Mouse (Mus musculus): ENCODE data around the gene Serpine3.
"Not testable (repeated sequence)": the region's sequence is repeated elsewhere in the genome, so short reads cannot be mapped to it uniquely, and the experiment has no call there.

Serpine3 gene

DNA sequence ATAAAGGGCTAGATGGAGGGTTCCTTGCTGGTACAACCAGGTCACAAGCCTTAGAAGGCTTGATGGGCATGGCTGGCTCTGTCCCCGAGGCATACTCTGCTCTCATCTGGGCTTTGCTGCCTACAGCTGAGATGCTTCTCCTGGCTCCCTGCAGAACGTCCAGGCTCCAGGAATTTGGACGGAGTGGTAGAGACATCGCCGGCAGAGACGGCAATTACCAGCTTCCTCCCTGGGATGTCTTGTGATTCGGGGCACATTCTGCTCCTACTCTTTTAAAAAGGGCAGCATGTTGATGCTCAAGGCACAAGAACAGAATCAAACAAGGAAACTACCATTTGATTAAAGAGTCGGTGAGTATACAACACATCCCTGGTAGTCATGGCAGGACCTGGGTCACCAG is at the start of gene Serpine3:
Gene Serpine3 (plus strand): TSS at position 301 of the 400 bp plus-strand sequence.
- no peak for DNase-seq

- DNase-seq = no peak
Observed at GRCm38 (mm10) chr14:62622393-62622792, 41.1 kb upstream of the Serpine3 start.

DNA sequence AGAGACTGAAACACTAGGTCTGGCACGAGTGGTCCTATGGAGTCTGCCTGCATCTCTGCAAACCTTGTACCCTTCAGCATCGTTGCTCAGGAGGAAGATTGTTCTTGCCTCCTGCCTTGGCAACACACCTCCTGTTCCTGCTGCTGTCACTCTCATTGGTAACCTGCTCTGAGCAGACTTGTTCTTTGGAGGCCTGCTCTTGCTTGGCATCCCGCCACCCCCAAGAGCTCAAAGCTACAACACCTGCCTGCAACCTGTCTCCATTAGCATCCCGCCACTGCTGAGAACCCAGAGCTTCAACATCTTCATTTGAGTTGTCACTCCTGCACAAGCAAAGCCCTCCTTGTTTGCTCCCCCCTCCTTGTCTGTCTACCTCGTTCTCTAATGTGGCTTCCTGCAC is 35.5 kb upstream of the Serpine3 start:
- DNase-seq = no peak

DNA sequence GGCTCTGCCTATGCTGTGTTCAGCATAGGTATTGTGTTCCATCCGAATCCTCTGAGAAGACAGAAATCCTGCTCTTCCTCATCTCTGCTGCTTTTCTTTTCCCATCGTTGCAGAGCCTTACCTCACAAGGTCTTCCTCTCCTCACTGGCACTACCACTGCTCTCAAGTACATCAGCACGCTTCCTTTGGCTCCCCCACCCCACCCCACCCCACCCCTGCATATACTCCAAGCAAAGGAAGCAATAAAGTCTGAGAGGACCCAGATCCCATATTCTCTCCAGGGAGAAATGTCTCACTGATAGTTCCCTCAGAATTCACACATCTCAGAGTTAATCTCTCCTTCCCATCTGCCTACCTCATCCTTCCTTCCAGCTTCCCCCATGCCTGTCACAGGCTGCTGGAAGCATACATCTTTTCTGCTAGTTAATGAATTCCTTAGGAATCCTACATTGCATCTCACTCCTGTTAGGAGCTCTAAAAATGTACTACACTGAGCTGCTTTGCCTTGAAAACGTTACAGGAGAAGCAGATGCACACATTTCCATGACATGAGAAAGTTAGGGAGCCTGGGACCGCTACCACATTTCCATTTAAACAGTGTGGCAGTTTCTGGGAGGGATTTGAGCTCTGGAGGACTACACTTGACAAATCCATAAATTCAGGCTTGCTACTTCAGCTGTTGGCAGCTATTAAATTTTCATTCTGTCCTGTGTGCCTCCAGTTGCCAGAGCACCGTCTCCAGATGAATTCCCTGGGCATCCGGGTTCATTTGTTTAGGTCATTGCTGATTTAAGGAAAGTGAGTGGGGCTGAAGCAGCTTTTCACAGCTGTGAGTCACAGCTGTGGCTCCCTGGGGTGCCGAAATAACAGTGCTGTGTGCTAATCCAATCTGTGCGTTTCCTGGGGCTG is 25.8 kb upstream of the Serpine3 start:
- no peak for DNase-seq

DNA sequence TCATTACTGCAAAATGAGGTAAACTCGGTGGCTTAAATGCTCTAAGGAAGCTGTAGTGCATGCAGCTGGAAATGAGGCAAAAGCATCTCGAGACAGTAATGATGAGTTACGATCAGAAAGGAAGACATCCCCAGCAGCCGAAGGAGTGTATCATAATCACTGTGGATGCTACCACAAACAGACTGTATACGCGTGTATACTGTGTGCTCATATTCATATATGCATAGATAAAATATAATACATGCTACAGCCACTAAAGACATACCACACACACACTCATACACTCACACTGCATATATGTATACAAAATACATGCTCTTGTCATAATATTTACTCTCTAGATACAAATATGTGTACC is 25.1 kb upstream of the Serpine3 start:
- no peak for DNase-seq

DNA sequence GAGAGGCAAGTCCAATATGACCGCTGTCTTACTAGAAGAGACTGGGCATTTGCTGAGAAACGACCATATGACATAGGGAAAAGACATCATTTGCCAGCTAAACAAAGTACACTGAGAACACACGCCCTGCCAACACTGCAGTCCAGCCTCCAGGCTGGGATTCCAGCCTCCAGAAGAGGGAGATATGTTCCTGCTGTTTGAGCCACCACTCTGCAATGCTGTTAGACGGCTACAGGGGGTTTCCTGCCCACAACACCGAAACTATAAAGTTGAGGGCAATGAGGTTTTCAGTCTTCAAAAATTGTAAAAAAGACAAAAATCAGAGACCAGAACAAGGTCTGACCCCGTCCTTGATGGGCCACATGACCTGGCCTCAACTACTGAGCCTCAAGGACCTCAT is 24.4 kb upstream of the Serpine3 start:
- DNase-seq = no peak

DNA sequence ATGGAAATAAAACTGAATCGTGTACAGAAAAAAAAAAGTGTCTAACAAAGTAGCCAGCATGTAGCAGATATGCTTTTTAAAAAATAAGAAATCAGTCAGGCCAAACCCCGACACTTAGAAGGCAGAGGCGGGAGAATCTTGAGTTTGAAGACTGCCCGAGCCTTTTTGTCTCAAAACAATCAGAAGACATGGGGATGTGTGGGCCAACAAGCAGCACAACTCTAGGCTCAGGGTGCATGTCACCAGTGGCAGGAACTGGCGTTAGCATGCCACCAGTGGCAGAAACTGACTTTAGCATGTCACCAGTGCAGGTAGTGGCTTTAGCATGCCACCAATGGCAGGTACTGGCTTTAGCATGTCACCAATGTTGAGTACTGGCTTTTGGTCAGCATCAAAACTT is 23.9 kb upstream of the Serpine3 start:
- no peak for DNase-seq

DNA sequence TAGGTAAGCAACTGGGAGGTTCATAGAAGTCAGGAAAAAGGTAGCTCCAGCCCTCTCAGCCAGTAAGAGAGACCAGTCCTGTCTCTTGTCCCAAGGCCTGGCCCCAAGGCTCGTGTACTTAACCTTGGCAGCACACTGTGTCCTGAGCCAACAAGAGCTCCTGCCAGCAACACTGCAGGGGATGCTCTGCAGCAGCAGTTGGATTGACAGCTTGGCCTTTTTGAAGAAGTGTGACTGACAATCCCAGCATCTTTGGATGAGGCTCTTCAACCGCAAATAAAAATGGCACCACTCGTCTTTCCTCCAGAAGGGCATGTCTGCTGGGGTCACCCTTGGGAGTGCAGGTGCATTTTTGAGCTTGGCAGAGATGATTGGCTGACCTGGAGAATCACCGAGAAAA is 23.1 kb upstream of the Serpine3 start:
- DNase-seq = no peak

DNA sequence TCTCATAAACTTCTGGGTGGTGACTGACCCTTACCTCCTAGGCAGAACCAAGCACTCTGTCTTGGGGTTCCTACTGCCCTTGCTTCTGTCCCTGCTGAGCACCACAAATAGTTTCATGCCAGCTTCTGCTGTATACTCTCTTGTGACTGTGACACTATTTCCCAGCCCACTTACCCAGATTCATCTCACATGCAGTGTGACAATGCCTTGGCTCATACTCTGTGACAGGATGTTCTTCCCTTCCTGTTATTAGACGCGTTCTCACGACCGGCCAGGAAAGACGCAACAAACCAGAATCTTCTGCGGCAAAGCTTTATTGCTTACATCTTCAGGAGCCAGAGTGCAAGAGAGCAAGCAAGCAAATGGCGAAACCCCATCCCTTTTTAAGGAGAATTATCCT is 21.1 kb upstream of the Serpine3 start:
- DNase-seq = not testable (repeated sequence)

- no peak for DNase-seq
Observed at GRCm38 (mm10) chr14:62648405-62648804, 15.1 kb upstream of the Serpine3 start.

DNA sequence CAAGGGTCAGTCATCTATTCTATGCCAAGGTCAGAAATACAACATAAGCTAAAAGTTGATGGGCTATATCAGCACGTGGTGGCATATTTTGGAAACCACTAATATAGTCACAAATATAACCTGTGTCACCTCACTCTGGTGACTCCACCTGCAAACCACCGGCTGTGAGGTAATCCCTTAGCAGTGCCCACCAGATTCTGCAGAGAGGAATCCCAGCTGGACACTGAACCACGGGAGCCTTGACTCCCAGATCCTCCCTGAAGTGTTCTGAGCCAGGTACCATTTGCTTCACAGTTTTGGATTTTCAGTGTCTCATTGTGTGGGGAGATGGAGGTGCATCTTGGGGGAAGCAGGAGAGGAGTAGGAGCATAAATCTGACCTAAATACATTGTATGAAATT is 13.1 kb upstream of the Serpine3 start:
- no peak for DNase-seq

DNA sequence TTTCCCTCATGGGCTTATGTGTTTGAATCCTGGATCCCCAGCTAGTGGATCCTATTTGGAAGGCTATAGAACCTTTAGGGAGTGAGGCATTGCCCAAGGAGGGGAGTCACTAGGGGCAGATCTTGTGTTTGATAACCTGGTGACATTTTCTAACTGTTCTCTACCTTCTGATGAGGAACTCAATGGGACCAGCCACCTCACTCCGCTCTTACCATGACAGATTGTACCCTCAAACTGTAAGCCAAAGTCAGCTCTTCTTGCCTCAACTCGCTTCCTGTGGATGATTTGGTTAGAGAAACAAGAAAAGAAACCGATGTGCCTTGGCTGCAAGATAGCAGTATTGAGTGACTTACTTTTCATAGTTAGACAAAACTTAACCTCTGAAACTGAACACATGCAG is 11.7 kb upstream of the Serpine3 start:
- no peak for DNase-seq

DNA sequence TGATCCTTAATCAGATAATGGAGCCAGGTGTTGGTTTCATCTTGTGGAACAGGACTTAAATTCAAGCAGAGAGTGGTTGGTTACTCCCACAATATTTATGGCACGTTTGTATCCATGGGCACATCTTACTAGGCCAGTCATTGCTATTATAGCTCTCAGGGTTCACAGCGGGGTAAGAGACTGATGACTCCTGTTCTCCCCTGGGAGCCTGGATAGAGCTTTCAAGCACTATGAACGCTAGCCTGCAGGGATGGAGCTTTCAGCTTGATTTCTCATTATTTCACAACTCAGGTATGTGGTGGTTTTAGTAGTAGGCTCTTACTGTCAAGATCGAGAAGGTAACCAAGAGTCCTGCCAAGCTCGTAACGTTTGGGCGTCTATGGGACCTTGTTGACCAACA is 7.5 kb upstream of the Serpine3 start:
- no peak for DNase-seq

DNA sequence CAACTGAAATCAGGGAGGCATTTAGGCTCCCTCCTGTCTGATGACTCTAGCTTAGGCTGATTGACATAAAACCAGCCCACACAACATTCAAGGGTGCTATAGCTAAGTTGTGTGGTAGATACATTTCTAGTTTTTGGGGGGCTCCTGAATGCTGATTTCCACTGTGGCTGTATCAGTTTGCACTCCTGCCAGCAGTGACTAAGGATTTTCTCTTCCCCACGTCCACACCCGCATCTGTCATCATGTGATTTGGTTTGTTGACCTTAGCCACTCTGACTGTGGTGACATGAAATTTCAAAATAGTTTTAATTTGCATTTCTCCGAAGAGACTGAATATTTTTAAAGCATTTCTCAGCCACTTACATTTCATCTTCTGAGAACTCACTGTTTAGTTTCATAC is 6.0 kb upstream of the Serpine3 start:
- no peak for DNase-seq

GRCm38 (mm10) chr14:62662381-62662780 is 1.1 kb upstream of the Serpine3 start:
- DNase-seq = no peak

DNA sequence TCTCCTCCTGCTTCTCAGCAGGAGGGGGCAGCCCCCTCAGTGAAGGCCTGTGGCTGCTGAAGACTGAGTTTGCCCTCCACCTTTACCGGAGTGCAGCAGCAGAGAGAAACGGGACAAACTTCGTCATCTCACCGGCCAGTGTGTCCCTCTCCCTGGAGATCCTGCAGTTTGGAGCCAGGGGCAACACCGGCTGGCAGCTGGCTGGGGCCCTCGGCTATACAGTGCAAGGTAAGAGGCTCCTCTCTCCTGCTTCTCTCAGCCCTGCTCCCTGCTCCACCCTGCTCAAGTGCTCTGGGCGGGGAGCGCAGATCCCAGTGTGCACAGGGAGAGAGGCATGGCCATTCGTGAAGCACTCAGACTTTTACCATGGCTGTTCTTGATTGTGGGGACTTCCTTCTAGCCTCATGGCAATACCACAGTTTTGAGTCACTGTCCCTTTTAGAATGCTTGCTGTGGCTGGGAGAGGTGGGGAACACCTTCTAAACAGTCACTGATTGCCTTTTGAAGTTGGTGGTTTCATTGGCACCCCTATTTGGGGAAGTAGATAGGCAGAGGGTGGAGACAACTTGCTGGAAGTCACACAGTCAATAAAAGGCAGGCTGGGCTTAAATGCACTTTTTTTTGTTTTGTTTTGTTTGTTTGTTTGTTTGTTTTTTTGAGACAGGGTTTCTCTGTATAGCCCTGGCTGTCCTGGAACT is 1.7 kb downstream of the Serpine3 start:
- DNase-seq = no peak

- no peak for DNase-seq
Observed at GRCm38 (mm10) chr14:62673646-62674045, 10.2 kb downstream of the Serpine3 start.

GRCm38 (mm10) chr14:62718161-62718560 is 54.7 kb downstream of the Serpine3 start:
- DNase-seq = no peak

GRCm38 (mm10) chr14:62721625-62722024 is 58.2 kb downstream of the Serpine3 start:
- no peak for DNase-seq

DNA sequence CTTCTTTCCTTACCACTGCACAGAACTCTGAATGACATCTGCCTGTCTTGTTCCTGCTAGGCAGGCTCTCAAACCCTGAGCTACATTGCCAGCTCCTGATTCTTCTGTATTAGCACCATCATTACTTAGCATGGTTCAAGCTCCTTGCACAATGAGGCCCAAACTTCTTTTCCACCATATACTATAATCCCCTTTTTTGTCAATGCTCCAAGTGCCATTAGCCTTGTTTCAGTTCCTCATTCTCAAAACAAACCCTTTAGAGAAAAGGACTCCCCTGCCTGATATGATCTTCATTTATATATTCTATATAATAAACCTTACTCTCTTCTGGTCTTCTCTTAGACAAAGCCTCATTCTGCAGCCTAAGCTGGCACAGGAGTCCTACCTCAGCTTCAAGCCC is 61.1 kb downstream of the Serpine3 start:
- no peak for DNase-seq

DNA sequence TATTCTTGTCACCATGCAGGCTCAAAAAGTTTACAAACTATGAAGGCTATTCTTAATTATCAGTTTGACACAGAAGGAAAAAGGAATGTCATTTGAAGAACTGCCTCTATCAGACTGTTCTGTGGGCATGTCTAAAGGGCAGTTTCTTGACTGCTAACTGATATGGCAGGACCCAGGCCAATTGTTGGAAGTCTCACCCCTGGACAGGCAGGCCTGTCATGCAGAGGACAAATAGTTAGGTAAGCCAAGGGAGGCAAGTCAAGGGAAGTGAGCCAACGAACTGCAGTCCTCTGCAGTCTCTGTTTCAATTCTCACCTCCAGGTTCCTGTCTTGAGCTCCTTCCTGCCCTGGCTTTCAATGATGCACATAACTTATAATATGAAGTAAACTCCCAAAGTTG is 68.4 kb downstream of the Serpine3 start:
- no peak for DNase-seq

DNA sequence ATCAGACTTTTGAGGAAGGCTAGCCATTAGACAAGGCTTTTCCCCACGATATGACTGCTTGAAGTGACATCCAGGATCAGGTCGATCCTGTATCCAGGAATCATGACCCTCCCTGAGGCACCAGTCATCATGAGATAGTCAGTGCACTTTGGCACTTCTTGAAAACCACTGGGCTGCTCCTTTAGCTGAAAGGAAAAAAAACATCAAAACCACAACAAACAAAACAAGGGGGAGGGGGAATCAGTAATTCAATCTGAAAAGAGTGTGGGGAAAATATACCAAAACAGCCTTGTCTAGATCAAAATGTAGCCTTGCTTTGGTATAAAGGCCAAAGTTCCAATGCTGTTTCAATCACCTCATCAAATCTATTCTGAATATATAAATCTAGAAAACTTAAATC is 70.2 kb downstream of the Serpine3 start:
- no peak for DNase-seq

GRCm38 (mm10) chr14:62735646-62736045 is 72.2 kb downstream of the Serpine3 start:
- no peak for DNase-seq

Measured in kidney, adult 18-20 months (tissue).